Mouse (Mus musculus) olfactory bulb, adult 2 months (tissue): Measurements from ENCODE around the gene Pan3. TPM values are rescaled to one million over a fixed set of nuclear protein-coding genes. Genes with fewer than 3 reads are reported as not detected.

Experiments
- H3K27ac ChIP-seq: fragments of 200-500 bp; 2 replicates; pipeline ENCODE4 v1.5.1; 2012; ENCODE audit warnings: low read depth, low read length; ENCODE audit not compliant: insufficient read depth
- H3K4me1 ChIP-seq: fragments of 200-500 bp; 2 replicates; pipeline ENCODE4 v1.6.1; 2012; ENCODE audit warnings: low read length; ENCODE audit not compliant: control insufficient read depth, insufficient read depth
- H3K4me3 ChIP-seq: fragments of 200-500 bp; 2 replicates; pipeline ENCODE4 v1.5.1; 2012; ENCODE audit warnings: mild to moderate bottlenecking, low read depth, low read length, moderate library complexity; ENCODE audit not compliant: insufficient read depth
- CTCF ChIP-seq: fragments of 200-500 bp; IDR thresholded peaks from 2 replicates; pipeline ENCODE4 v1.5.1; 2012; ENCODE audit warnings: low read depth, mild to moderate bottlenecking, low read length, moderate library complexity; ENCODE audit not compliant: insufficient read depth
- POLR2A ChIP-seq: fragments of 200-500 bp; IDR thresholded peaks from 2 replicates; pipeline ENCODE4 v1.6.1; 2012; ENCODE audit warnings: mild to moderate bottlenecking, low read depth, low read length, moderate library complexity; ENCODE audit not compliant: insufficient read depth
- WGBS: fragments of 180-500 bp; shearing (Covaris S2); methylation state at CpG from one replicate; pipeline ENCODE4 v1.1.7; 2018; 5-methylcytosine and 5-hydroxymethylcytosine counted together
- polyA plus RNA-seq: library from polyadenylated mRNA; stranded (reverse); fragments of >200 nt; gene quantifications from 2 replicates; pipeline ENCODE4 v1.2.4, GENCODE M21; 2012; ENCODE audit warnings: low replicate concordance; ENCODE audit not compliant: missing spikeins, insufficient read depth, insufficient read length

Gene Pan3
- polyA plus RNA-seq, 1 experiment = not detected

DNA sequence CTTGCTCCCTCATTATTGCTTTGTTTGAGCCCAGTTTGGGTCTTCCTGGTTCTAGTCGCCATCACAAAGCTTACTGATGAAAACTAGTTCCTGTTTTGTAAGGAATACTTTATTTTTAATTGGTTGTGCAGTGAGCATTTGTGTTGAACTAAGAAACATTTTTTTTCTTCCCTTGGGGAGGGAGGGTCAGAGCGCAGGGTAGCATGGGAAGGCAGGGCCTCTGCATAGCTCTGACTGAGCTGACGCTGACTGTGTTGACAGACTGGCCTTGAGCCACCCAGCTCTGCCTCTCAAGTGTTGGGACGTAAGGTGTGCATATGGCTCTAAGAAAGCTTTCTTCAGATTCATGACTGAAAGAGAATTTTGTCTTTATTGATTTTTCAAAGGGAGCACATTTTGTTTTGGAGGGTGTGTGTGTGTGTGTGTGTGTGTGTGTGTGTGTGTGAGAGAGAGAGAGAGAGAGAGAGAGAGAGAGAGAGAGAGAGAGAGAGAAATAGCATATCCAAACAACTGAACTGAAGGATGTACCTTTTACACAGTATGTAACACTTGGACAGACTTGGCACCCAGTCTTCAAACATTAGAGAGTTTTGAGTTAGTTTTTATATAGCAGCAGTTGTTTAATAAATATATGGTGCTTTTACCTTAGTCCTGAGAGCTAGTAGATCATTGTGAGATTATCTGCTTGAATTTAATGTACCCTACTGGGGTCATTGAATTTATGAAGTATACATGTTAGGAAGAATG is 30.0 kb downstream of the Pan3 start:
- Histone ChIP-seq H3K4me1 (peaks cover 2% of the 10 kb centered on the region; the same call in 1 of the 2 replicates), H3K4me3 (no peak overlapping the region), H3K27ac (no peak overlapping the region)
- 53% methylated on average over 4 of the region's 4 CpGs for WGBS
- TF ChIP-seq POLR2A (no peak), CTCF (no peak)

DNA sequence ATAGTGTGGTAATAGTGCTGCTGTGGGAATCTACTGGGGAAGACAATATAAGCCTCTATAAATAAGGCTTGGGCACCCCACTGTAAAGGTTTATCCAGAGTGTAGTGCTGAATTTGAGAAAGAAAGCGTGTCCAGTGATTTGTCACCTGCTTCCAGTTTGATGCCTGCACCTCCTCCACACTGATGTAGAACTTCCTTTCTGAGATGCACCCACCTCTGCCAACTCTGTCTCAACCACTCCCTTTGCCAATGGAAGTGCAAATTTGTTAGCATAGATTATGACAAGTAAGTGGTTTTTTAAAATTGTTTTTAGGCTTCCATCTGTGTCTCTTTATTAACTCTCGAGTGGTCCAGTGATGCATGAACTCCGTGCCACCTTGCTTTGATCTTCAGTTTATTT is 33.3 kb downstream of the Pan3 start:
- WGBS = 77% methylated on average over 3 of the region's 3 CpGs
- H3K4me3 ChIP-seq = no peak overlapping the region
- H3K27ac ChIP-seq = no peak overlapping the region
- H3K4me1 ChIP-seq = peaks cover 2% of the 10 kb centered on the region; the same call in 1 of the 2 replicates
- TF ChIP-seq CTCF = no peak
- no peak for TF ChIP-seq POLR2A

GRCm38 (mm10) chr5:147466361-147466760 is 36.4 kb downstream of the Pan3 start:
- no peak for TF ChIP-seq POLR2A
- TF ChIP-seq CTCF = no peak
- Histone ChIP-seq H3K4me3 (no peak overlapping the region), H3K4me1 (no peaks in the 10 kb centered on the region), H3K27ac (no peak overlapping the region)

- 92% methylated on average over 5 of the region's 5 CpGs for WGBS
- TF ChIP-seq CTCF (no peak), POLR2A (no peak)
- Histone ChIP-seq H3K4me1 (no peaks in the 10 kb centered on the region), H3K27ac (no peak overlapping the region), H3K4me3 (no peak overlapping the region)
These were observed 41.2 kb downstream of the Pan3 start for GRCm38 (mm10) chr5:147471163-147471562.

DNA sequence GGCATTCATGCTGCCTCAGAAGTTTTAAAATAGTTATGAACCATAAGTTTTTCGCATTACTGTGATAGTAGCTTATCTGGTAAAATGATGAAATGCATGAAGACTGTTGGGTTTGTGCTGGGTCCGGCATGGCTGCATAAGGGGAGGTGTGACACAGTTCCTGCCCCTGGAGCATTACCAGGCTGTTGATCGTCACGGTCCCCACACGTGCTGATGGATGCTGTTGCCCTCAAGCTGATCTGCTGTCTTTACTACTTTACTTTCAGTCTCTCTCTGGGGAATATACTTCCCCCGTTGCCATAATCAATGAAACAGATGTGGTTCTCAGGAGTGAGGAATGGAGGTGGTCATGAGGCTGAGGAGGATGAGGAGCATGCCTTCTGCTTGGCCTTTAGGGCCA is 43.1 kb downstream of the Pan3 start:
- no peak for TF ChIP-seq CTCF
- TF ChIP-seq POLR2A = no peak
- no peak overlapping the region for H3K27ac ChIP-seq
- no peak overlapping the region for H3K4me3 ChIP-seq
- 97% methylated on average over 6 of the region's 6 CpGs for WGBS
- H3K4me1 ChIP-seq = no peaks in the 10 kb centered on the region

- Histone ChIP-seq H3K27ac (no peak overlapping the region), H3K4me3 (no peak overlapping the region), H3K4me1 (no peaks in the 10 kb centered on the region)
- TF ChIP-seq POLR2A (no peak), CTCF (no peak)
- WGBS = 92% methylated on average over 3 of the region's 3 CpGs
These were observed 43.9 kb downstream of the Pan3 start for GRCm38 (mm10) chr5:147473856-147474255.

DNA sequence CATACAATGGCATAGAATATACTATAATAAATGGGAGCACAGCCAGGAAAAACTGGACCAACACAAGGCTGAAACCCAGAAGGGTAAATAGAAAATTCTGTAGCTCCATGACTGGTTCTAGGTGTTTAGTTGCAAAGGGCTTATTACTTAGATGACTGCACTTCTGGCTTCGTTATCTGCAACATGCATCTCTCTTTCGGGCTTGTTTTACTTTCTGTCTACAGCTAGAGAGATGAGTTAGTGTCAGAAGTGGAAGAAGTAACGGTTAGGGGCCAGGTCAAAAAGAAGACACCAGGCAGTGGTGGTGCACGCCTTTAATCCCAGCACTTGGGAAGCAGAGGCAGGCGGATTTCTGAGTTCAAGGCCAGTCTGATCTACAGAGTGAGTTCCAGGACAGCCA is 46.1 kb downstream of the Pan3 start:
- no peak for TF ChIP-seq CTCF
- no peak for TF ChIP-seq POLR2A
- Histone ChIP-seq H3K4me1 (peaks cover 5% of the 10 kb centered on the region; the same call in 1 of the 2 replicates), H3K4me3 (no peak overlapping the region), H3K27ac (no peak overlapping the region)
- 93% methylated on average over 5 of the region's 5 CpGs for WGBS

DNA sequence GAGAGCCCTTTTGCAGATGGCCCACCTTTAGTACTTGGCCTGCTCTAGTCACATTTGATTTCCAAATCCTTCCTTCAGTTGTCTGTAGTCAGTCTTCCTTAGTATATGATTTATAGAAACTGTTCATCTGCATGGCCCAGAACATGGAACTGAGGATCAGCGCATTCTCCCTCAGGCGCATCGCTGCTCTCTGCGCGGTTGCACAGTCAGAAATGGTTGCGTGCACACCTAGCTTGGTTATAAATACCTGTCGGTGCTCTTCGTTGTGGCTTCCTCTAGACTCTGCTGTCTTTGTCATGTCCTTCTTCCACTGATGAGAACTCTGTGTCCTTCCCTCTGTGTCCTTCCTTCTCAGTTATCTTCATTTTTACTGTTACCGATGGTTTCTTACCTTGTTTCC is 47.1 kb downstream of the Pan3 start:
- WGBS = 99% methylated on average over 9 of the region's 9 CpGs
- Histone ChIP-seq H3K27ac (no peak overlapping the region), H3K4me1 (peaks cover 5% of the 10 kb centered on the region; the same call in 1 of the 2 replicates), H3K4me3 (no peak overlapping the region)
- TF ChIP-seq POLR2A (no peak), CTCF (no peak)

DNA sequence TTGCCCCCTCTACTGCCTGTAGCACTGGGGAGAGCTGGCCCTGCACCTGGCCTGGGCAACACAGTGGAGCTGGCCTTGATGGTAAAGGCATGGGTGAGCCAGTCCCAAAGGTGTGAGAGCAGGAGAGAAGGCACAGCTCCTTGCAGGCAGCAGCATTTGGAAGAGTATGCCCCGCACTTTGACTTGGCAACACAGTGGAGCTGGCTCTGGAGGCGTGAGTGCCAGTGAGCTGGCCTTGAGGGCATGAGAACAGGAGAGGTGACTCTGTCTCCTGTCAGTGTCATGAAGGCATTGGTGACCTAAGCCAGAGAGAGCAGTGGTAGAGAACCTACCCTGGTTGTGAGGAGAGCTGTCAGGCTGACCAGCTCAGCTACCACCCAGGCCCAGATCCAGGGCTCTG is 49.4 kb downstream of the Pan3 start:
- Histone ChIP-seq H3K27ac (no peak overlapping the region), H3K4me3 (no peak overlapping the region), H3K4me1 (peaks cover 5% of the 10 kb centered on the region; the same call in 1 of the 2 replicates)
- no peak for TF ChIP-seq CTCF
- no peak for TF ChIP-seq POLR2A
- WGBS = 84% methylated on average over 2 of the region's 2 CpGs

DNA sequence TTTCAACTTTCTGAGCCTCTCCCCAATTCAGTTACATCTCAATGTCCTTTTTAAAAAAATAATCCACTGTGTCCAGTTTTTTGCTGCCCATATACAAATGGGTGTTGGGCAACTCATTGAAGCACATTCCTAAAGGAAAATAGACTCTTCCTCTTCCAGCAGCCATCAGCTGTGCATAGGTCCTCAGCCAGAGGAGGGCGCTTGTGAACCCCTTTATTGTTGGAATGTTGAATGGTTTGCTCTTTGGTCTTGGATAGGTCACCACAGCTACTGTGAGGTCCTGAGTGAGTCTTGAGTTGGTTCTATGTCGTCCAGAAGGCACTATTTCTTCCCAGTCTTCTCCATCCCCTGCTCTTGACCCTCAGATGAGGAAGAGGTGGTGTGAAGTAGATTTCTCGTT is 54.2 kb downstream of the Pan3 start:
- WGBS = 81% methylated on average over 3 of the region's 3 CpGs
- H3K4me3 ChIP-seq = no peak overlapping the region
- H3K4me1 ChIP-seq = peaks cover 3% of the 10 kb centered on the region; the same call in 1 of the 2 replicates
- no peak for TF ChIP-seq CTCF
- TF ChIP-seq POLR2A = no peak
- no peak overlapping the region for H3K27ac ChIP-seq
